Mouse (Mus musculus) forebrain, postnatal 0 days (tissue): ENCODE results near the gene Hrg. TPM values are rescaled to one million over a fixed set of nuclear protein-coding genes. Genes with fewer than 3 reads are reported as not detected.
"Not testable (repeated sequence)": the region's sequence is repeated elsewhere in the genome, so short reads cannot be mapped to it uniquely, and the experiment has no call there.

Experiments
- ATAC-seq: fragments of 200-750 bp; cut with Nextera tagmentation; 2 replicates; pipeline ENCODE4 v1.8.0; 2017; ENCODE audit warnings: mild to moderate bottlenecking, moderate library complexity
- DNase-seq: peaks from one replicate; pipeline ENCODE4 v3.0.0-alpha.2; 2015
- H3K27ac ChIP-seq: fragments of 300-500 bp; sonication (generic); 2 replicates; pipeline ENCODE4 v1.5.1; 2014; ENCODE audit warnings: low read depth, mild to moderate bottlenecking, antibody characterized with exemption, low read length, moderate library complexity, mixed read lengths
- H3K27me3 ChIP-seq: fragments of 300-500 bp; sonication (generic); 2 replicates; pipeline ENCODE4 v1.6.1; 2014; ENCODE audit warnings: mild to moderate bottlenecking, low read length, mixed read lengths; ENCODE audit not compliant: insufficient read depth
- H3K36me3 ChIP-seq: fragments of 300-500 bp; sonication (generic); 2 replicates; pipeline ENCODE4 v1.6.1; 2014; ENCODE audit warnings: mild to moderate bottlenecking, moderate library complexity; ENCODE audit not compliant: insufficient read depth
- H3K4me1 ChIP-seq: fragments of 300-500 bp; sonication (generic); 2 replicates; pipeline ENCODE4 v1.6.1; 2014; ENCODE audit warnings: antibody characterized with exemption; ENCODE audit not compliant: insufficient read depth
- H3K4me2 ChIP-seq: fragments of 300-500 bp; sonication (generic); 2 replicates; pipeline ENCODE4 v1.6.1; 2014; ENCODE audit warnings: low read depth, mild to moderate bottlenecking, moderate library complexity
- H3K4me3 ChIP-seq: fragments of 300-500 bp; sonication (generic); 2 replicates; pipeline ENCODE4 v1.5.1; 2014; ENCODE audit warnings: low read depth, low read length, mixed read lengths
- H3K9ac ChIP-seq: fragments of 300-500 bp; sonication (generic); 2 replicates; pipeline ENCODE4 v1.6.1; 2014; ENCODE audit warnings: mild to moderate bottlenecking
- H3K9me3 ChIP-seq: fragments of 300-500 bp; sonication (generic); 2 replicates; pipeline ENCODE4 v1.6.1; 2016; ENCODE audit warnings: low read length
- CTCF ChIP-seq: sonication (generic); IDR thresholded peaks from 2 replicates; pipeline ENCODE4 v1.5.1; 2016; ENCODE audit warnings: antibody characterized with exemption, control low read depth, low read depth
- WGBS: fragments of 180-500 bp; shearing (Covaris S2); extraction: QIAGEN DNeasy Blood & Tissue Kit; methylation state at CpG from one replicate; pipeline ENCODE4 v1.1.7; 2014; 5-methylcytosine and 5-hydroxymethylcytosine counted together
- polyA plus RNA-seq: library from polyadenylated mRNA; unstranded; fragments of >200 nt; fragmentation: Nextera tagmentation; extraction: Ambion mirVana; gene quantifications from 2 replicates; pipeline ENCODE4 v1.2.1, GENCODE M21; 2015
- total RNA-seq: library from RNA; depleted of rRNA; stranded (reverse); fragments of >200 nt; gene quantifications from 2 replicates; pipeline ENCODE4 v1.2.3, GENCODE M21; 2014; rRNA removed

The Hrg gene
- total and polyA plus RNA-seq, 2 experiments from 2014 or later, result not detected

DNA sequence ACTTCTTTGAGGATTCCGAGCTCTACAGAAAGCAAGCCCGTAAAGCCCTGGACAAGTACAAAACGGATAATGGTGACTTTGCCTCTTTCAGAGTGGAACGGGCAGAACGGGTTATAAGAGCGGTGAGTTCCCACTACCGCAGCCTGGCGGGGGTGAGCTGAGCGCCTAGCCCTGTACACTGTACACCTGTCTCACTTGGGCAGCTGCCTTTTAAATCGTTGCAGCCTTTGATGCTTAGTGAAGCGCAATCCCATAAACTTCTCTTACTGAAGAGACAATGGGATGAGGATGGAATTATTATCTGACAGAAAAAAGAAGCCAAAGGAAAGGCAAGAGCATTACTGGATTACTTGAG lies 5.2 kb downstream of the Hrg start:
- Histone ChIP-seq H3K9ac (no peak overlapping the region), H3K27me3 (no peaks in the 10 kb centered on the region), H3K27ac (no peak overlapping the region), H3K4me3 (no peak overlapping the region), H3K4me2 (no peak overlapping the region), H3K9me3 (no peaks in the 10 kb centered on the region), H3K4me1 (no peaks in the 10 kb centered on the region), H3K36me3 (no peaks in the 10 kb centered on the region)
- DNase-seq (no peak), ATAC-seq (no peak)
- TF ChIP-seq CTCF, result no peak
- WGBS, result 71% methylated on average over 11 of the region's 11 CpGs

DNA sequence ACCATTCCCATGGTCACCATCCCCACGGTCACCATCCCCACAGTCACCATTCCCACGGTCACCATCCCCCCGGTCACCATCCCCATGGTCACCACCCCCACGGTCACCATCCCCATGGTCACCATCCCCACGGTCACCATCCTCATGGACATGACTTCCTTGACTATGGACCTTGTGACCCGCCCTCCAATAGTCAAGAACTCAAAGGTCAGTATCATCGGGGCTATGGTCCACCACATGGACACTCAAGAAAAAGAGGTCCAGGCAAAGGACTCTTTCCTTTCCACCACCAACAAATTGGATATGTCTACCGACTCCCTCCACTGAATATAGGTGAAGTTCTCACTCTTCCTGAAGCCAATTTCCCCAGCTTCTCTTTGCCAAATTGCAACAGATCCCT lies 10.2 kb downstream of the Hrg start:
- H3K4me2 ChIP-seq, result no peak overlapping the region
- no peak for DNase-seq
- TF ChIP-seq CTCF, result no peak
- no peak overlapping the region for H3K27ac ChIP-seq
- no peak overlapping the region for H3K9ac ChIP-seq
- H3K36me3 ChIP-seq, result no peaks in the 10 kb centered on the region
- H3K4me1 ChIP-seq, result no peaks in the 10 kb centered on the region
- no peaks in the 10 kb centered on the region for H3K27me3 ChIP-seq
- no peaks in the 10 kb centered on the region for H3K9me3 ChIP-seq
- no peak overlapping the region for H3K4me3 ChIP-seq
- WGBS, result 93% methylated on average over 8 of the region's 8 CpGs
- no peak for ATAC-seq

DNA sequence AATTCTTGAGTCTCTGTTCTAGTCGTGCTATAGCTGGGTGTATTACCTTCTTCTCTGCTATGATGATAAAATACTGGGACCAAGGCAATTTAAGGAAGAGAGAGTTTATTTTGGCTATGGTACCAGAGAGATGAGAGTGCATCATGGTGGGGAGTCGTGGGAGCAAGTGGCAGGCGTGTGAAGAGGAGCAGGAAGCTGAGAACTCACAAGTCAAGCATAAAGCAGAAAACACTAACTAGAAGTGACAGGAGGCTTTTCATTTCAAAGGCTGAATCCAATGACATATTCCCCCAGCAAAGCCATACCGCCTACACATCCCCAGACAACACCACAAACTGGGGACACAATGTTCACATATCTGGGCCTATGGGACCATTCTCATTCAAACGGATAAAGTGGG lies 11.4 kb downstream of the Hrg start:
- H3K4me3 ChIP-seq, result no peak overlapping the region
- no peak overlapping the region for H3K9ac ChIP-seq
- TF ChIP-seq CTCF, result no peak
- H3K4me1 ChIP-seq, result no peaks in the 10 kb centered on the region
- ATAC-seq (no peak), DNase-seq (no peak)
- no peaks in the 10 kb centered on the region for H3K9me3 ChIP-seq
- no peak overlapping the region for H3K27ac ChIP-seq
- WGBS, result 84% methylated on average over 5 of the region's 5 CpGs
- no peaks in the 10 kb centered on the region for H3K36me3 ChIP-seq
- no peaks in the 10 kb centered on the region for H3K27me3 ChIP-seq
- no peak overlapping the region for H3K4me2 ChIP-seq

DNA sequence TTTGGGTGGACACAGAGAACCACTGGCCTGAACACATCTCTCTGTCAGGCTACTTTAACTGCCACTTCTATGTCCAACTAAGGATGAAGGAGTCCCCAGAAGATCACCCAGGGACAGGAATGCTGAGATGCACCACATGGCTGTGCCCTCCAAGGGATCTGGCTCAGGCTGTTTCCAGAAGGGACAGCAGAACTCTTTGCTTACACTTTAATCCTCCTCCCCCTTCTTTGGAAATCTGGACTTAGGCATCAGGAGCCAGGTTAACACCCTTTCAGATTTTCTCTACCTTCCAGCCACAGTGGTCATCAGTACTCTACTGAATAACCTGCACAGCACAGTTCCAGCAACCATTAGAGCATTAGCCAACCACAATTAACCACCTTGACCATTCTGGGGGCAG lies 12.4 kb downstream of the Hrg start:
- no peaks in the 10 kb centered on the region for H3K4me1 ChIP-seq
- ATAC-seq, result no peak
- H3K36me3 ChIP-seq, result no peaks in the 10 kb centered on the region
- H3K27ac ChIP-seq, result no peak overlapping the region
- no peaks in the 10 kb centered on the region for H3K9me3 ChIP-seq
- no peak overlapping the region for H3K4me2 ChIP-seq
- no peak for DNase-seq
- H3K4me3 ChIP-seq, result no peak overlapping the region
- no peaks in the 10 kb centered on the region for H3K27me3 ChIP-seq
- H3K9ac ChIP-seq, result no peak overlapping the region
- TF ChIP-seq CTCF, result no peak

DNA sequence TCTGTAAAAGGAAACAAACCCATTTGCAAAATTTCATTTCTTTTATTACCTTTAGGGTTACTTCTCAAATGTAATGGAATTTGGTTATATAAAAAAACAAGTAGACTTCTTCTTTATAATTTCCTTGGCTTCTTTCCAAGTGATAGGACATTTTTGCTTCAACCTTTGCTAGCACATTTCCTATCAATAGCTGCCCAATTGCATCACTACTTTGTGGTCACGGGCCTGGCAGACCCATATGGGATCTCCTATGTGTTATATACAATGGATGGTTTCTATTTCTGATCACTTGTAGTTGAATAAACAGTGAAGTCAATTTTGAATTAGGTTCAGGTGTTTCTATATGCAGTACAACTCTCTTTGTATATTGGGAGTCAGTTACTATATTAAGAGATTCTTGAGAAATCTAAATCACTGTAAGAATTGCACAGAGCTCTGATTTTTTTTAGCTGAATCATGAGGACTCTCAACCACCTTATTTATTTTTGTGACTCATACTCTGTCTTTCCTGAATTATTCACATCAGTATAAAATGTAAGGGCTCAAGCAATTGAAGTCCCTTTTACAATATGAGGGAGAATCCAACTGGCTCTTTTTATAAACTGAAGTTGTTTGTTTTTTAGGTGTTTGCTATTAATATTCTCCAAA lies 16.6 kb downstream of the Hrg start:
- H3K4me3 ChIP-seq, result no peak overlapping the region
- no peaks in the 10 kb centered on the region for H3K4me1 ChIP-seq
- no peaks in the 10 kb centered on the region for H3K9me3 ChIP-seq
- no peak for DNase-seq
- WGBS, result 66% methylated on average over 1 of the region's 1 CpGs
- H3K9ac ChIP-seq, result no peak overlapping the region
- H3K27me3 ChIP-seq, result no peaks in the 10 kb centered on the region
- H3K27ac ChIP-seq, result no peak overlapping the region
- H3K36me3 ChIP-seq, result no peaks in the 10 kb centered on the region
- no peak for ATAC-seq
- no peak overlapping the region for H3K4me2 ChIP-seq
- no peak for TF ChIP-seq CTCF

DNA sequence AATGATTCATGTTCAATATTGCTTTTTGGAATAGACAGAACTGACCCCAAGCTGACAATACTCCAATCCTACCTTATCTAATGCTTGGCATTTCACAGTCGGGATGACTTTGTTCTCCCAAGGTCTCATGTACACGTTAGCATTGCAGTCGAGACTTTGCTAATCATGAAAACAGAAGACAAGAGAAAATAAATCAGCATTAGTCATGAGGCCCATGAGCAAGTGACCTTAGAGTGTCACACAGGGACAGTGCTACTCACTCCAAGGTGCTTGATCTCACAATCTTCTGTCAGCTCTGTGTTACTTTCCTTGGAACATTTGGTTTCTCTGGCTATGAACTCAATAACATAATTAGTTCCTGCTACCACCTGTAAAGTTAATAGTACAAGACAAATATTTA lies 46.1 kb downstream of the Hrg start:
- not testable (repeated sequence) for H3K36me3 ChIP-seq, DNase-seq, H3K4me2 ChIP-seq, H3K9ac ChIP-seq, H3K9me3 ChIP-seq, H3K27me3 ChIP-seq, H3K4me1 ChIP-seq, H3K27ac ChIP-seq, H3K4me3 ChIP-seq, ATAC-seq
- WGBS, result 88% methylated on average over 3 of the region's 3 CpGs

Other genes with a start within 250 kb of the Hrg start
- not detected in 2 replicates for gene Crygs, start 139.5 kb upstream of the Hrg start, total RNA-seq
- gene Crygs, start 139.5 kb upstream of the Hrg start, polyA plus RNA-seq, result 0.16 and 0.18 TPM in 2 replicates
- 18.0 and 19.0 TPM in 2 replicates for gene Tbccd1, start 93.4 kb upstream of the Hrg start, total RNA-seq
- 13.7 and 14.9 TPM in 2 replicates for gene Tbccd1, start 93.4 kb upstream of the Hrg start, polyA plus RNA-seq
- 55.2 and 63.0 TPM in 2 replicates for gene Dnajb11, start 93.2 kb upstream of the Hrg start, total RNA-seq
- 76.7 and 86.1 TPM in 2 replicates for gene Dnajb11, start 93.2 kb upstream of the Hrg start, polyA plus RNA-seq
- gene Ahsg, start 59.8 kb upstream of the Hrg start, total RNA-seq, result not detected in 2 replicates
- not detected in 2 replicates for gene Ahsg, start 59.8 kb upstream of the Hrg start, polyA plus RNA-seq
- not detected in 2 replicates for gene Fetub, start 32.7 kb upstream of the Hrg start, total RNA-seq
- 0.15 and 0.21 TPM in 2 replicates for gene Fetub, start 32.7 kb upstream of the Hrg start, polyA plus RNA-seq
- not detected in 2 replicates for gene Kng2, start 78.4 kb downstream of the Hrg start, total RNA-seq
- not detected in 2 replicates for gene Kng2, start 78.4 kb downstream of the Hrg start, polyA plus RNA-seq
- gene Kng1, start 106.8 kb downstream of the Hrg start, total RNA-seq, result not detected in 2 replicates
- not detected in 2 replicates for gene Kng1, start 106.8 kb downstream of the Hrg start, polyA plus RNA-seq
- gene Eif4a2, start 156.4 kb downstream of the Hrg start, total RNA-seq, result 948 and 1,017 TPM in 2 replicates
- 311 and 313 TPM in 2 replicates for gene Eif4a2, start 156.4 kb downstream of the Hrg start, polyA plus RNA-seq
- 19.3 and 20.4 TPM in 2 replicates for gene Rfc4, start 176.7 kb downstream of the Hrg start, total RNA-seq
- 32.0 and 42.1 TPM in 2 replicates for gene Rfc4, start 176.7 kb downstream of the Hrg start, polyA plus RNA-seq
- gene Adipoq, start 195.5 kb downstream of the Hrg start, total RNA-seq, result 0.46 and 0.52 TPM in 2 replicates
- not detected in 2 replicates for gene Adipoq, start 195.5 kb downstream of the Hrg start, polyA plus RNA-seq